Mouse (Mus musculus): ENCODE measurements around the gene Rnf44.

Rnf44 gene

DNA sequence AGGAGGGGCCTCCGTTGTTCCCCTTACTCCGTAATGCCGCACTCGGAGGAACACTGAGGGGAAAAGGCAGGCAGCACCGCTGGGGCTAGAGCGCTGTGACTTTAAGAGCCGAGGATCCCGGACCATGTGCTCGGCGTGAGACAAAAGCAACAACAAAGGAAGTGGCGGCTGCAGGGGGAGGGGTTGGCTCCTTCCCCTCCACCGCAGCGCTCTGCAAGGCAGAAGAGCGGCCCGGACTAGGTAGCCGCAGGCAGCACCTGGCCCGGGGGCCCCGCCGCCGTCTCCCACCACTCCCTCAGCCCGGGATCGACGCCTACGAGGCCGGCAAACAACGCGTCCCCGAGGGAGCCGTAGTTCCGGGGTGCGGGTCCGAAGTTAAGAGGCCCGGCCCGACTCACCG is 6.6 kb downstream of the Rnf44 start:
- DNase-seq (ENCODE audit: extremely low spot score, low read depth, low spot score): no peak

DNA sequence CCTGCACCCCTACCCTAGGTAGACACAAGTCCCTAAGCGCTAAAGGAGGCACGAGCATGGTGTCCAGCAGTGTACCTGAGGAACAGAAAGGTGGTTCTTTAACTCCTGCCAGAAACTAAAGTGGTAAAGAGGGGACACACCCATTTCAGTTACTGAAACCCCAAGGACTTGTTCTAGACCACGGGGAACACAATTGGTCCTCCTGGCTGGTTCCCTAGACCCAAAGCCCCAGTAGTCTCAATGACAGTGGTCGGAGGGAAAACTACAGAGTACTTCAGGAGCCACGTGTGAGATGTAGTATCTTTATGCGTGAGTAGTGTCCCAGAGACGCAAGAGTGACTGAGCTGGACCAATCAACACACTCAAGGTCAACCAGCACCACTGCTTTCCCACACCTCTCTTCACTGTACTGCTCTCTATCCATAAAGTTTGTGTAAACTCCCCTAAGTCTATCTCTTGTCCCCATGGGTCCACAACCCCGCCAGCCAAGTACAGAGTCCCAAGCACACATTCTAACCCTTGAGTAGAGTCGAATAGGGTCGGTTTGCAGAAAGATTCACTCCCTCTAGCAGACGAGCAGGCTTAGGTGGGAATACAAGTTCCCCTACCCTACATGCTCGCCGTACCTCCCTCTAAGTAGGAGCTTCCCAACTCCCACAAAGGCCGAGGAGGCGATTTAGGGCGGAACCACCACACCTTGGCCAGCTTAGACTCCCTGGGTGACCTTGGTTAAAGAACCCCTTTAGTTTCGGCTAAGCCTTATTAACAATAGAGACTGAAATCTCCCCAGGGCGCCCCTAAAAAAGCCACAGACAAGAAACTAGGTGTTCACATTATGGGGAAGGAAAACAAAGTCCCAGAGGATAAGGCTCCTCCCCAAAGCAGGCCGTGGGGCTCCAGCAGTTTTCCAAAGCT is 7.3 kb downstream of the Rnf44 start:
- DNase-seq (ENCODE audit: extremely low spot score, low read depth, low spot score): no peak

DNA sequence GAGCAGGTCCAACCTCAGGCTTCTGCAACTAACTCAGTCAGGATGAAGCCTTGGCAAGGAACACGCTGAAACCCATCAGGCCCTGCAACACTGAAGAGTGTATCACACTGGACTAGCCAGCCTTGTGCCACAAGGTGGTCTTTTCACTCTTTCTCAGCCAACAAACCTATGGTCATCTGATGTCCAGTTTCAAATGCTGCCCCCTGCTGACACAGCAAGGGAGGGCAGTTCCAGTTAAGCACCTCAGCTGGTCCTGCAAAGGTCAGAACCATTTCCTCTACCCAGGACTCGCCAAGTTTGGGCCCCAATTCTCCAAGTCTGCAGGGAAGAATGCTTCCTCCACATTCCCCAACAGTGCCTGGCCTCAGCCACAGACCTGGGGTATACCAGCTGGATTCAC is 8.5 kb downstream of the Rnf44 start:
- DNase-seq (ENCODE audit: extremely low spot score, low read depth, low spot score): no peak

DNA sequence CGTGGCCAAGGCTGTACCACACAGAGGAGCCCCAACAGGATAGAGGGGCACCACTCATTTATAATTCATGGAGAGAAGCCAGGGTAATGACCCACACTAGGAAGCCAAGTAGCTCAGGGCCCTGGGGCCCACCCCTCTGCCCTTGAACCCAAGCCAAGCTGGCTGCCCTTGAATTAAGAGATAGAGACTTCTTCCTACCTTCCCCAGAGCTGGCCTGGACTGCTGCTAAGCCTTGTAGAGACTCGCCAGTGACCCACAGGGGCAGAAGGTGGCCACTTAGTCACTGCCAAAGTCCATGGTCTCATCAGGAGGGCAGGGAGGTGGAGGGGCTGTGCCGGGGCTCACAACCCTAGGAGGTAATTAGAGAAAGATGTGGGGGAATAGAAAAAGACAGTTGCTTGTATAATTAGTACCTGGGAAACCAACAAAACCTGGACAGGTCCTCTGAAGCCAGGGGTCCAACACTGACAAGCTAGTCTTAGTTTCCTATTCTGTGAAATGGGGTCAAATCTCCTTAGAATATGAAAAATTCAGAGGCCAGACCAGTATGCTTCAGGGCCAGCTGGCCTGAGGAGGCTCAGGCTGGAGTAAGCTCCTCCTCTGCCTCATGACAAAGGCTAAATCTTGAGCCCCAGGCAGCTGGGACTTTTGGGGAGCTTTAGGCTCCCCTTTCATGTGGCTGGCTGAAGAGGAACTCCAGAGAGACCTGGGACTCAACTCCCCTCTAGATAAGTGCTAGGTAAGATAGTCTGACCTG is 9.4 kb downstream of the Rnf44 start:
- DNase-seq (ENCODE audit: extremely low spot score, low read depth, low spot score): no peak

DNA sequence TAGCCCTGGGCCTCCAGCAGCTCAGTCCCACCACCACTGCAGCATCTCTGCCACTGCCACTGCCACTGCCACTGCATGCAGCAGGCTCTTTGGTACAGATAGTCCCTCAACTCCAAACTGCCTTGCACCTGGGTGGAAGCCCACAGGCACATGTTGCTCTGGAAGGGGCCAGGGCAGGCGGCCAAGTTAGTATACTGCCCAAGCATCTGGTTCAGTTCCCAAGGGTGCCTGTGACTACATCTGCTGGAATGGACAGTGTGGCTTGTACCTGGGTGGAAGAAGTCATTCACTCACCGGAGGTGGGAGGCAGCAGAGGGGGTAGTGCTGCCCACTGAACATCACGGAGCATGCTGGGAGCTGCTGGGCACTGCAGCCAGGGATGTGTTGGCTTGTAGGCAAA is 10.4 kb downstream of the Rnf44 start:
- DNase-seq (ENCODE audit: extremely low spot score, low read depth, low spot score): no peak

DNA sequence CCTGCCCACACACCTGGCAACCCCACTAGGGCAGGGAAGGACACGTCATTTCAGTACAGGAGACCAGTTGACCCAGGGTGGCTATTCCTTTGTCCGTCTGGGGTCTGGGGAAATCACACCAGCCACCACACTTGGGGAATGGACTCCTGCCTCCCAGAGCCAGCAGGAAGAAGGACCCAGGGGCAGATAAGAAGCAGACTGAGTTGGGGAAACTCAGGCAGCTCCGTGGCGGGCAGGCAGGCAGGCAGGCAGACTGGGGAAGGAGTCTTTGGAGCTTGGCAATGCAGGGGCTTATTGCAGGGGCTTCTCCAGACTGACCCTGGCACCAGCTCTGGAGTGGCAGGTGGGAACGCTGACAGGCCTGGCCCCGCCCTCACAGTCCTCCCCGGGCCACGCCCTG is 12.4 kb downstream of the Rnf44 start:
- DNase-seq (ENCODE audit: extremely low spot score, low read depth, low spot score): no peak

DNA sequence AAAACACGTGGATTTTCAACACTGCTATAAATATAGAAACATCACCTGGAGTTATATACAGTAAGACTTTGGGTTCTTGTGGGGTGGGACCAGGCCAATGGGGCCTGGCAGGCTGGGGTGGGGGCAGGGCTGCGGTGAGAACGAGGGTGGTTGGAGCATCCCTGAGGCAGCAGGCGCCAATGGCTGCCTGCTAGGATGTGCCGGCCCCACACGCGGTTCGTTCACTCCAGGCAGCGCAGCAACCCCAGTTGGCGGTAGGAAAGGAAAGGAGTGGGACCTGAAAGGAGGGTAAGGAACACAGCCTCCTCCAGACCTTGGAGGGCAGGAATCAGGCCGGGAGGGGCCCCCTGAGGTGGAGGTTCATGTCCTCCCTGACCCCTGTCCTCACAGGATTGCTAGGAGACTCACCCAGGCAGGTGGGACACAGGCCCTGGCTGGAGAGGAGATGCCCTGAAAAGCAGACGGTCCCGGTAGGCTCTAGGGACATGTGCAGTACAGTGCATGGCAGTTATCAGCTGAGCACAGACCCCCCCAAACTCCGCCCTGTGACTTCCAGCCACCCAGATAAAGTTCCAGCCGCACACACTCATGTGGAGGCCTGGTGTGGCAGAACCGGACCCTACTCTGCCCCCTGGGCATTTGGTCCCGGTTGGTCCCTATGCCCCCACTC is 13.4 kb downstream of the Rnf44 start:
- DNase-seq (ENCODE audit: extremely low spot score, low read depth, low spot score): no peak

DNA sequence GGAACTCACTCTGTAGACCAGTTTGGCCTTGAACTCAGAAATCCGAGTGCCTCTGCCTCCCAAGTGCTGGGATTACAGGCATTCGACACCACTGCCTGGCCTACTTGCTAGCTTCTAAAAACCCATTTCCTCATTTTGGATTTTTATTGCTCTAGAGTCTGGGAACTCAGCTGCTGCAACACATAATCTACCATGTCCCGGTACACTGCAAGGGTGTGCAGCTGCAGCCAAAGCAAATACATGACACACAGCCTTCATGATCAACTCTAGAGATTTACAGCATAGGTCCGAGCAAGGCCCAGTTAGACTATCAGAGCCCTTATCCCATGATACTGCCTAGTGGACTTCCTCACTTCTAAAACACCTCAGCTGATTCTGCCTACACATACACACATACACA is 15.4 kb downstream of the Rnf44 start:
- DNase-seq (ENCODE audit: extremely low spot score, low read depth, low spot score): no peak

DNA sequence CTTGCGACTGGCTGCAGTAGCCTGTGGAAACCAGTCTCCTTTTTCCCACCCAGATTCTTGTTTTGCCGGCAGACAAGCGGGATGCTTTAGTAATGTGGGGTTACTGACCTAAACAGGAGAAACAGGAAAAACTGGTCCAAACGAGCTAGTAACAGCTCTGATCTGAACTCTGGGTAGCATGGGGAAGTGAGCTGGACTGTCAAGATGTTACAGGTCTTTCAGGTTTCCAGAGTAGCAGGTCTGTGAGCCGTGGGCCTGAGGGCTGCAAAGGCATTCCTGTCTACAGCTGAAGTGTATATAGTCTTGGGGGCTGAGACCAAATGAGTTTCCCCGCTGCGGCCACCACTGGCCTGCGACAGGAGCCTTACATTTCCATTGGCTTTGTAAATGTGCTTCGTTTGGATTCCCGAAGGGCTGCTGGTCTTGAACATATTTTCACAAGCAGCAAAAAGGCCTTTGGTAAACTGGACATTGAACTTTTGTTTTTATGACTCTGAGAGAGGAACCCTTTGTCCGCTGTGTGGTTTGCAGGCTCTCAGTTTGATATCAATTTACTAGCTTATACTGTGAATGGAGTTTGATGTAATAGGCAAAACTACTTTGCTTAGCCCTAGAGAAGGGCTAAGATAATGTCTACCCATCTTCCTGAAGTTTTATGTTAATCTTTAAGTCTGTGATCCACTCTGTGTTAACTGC is 17.7 kb downstream of the Rnf44 start:
- no peak for DNase-seq (ENCODE audit: extremely low spot score, low read depth, low spot score)

DNA sequence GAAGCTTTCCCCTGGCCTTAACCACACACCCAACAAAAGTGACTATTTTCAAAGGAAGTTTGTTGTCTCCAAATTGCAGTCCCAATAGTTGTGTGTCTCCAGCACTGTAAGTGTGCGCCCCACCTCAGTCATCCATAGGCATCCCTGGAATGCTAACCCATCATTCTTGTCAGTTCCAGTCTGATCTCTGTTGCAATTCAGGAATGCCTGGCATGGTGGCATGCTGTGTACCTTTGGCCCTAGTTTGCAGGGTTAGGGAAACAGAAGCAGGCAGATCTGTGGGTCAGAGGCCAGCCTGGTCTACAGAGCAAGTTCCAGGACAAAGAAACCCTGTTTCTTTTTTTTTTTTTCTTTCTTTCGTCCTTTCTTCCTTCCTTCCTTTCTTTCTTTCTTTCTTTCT is 23.2 kb downstream of the Rnf44 start:
- no peak for DNase-seq (ENCODE audit: extremely low spot score, low read depth, low spot score)

DNA sequence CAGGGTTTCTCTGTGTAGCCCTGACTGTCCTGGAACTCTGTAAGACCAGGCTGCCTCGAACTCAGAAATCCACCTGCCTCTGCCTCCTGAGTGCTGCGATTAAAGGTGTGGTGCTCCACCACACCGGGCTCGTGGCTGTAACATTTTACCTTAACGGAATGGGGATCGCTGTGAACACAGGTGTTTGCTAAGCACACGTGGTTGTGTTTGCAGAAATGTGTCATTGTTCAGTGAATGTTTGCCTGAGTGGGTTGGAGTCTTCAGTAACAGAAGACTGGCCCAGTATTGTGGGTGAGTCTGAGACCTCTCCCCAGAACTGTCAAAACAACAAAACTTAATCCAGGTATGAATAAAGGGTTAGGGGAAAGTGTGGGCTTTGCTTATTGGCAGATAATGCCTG is 28.6 kb downstream of the Rnf44 start:
- no peak for DNase-seq (ENCODE audit: extremely low spot score, low read depth, low spot score)

DNA sequence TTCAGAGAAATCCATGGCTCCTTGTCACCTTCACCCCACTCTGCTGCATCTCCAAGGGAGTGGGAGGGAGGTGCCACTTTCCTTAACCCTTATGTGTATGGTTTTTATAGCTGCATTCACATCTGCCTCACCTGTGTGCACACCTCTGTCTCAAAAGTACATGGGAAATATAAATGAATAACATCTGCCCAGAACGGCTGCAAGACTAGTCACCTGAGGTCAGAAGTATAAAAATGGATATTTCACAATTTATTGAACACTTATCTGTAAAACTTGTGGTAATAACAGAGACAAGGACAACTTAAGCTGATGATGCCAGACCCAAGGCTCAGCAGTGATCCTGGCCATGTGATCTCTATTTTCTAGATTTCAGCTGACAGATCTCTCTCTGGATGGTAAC is 29.2 kb downstream of the Rnf44 start:
- DNase-seq (ENCODE audit: extremely low spot score, low read depth, low spot score): no peak

DNA sequence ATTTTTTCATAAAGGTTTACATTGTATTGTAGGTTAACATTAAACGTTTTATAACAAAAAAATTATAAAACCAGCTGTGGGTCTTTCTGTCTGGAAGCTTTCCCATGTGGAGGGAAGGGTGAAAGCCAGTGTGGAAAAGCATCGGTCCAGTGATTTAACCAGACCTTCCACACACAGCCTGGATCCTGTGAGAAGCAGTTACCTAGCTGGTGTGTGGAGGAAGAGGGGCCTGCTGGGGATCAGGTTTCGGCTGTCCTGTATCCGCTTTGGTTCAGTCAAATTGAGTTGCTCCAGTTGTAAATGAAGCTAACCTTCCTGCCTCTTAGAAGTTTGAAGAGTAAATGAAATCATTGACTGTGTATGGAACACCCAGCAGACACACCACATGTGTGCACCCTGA is 29.7 kb downstream of the Rnf44 start:
- no peak for DNase-seq (ENCODE audit: extremely low spot score, low read depth, low spot score)

DNA sequence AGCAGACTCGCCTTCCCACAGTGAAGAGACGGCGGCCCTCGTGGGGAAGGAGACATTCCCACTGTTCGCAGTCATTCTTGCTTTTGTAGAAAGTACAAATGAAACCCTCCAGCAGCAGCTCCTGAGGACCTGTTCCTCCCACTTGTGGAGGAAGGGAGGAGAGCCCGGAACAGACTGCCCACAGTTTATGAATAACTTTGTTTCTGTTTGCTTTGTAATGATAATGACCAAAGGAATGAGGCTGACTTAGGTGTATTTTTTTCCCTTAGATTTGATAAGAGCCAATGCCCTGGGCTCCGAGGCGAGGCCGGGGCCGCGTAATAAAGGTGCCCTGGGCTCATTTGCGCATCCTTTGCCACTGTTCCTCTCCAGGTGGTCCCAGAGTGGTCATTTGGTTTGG is 32.3 kb downstream of the Rnf44 start:
- DNase-seq (ENCODE audit: extremely low spot score, low read depth, low spot score): no peak

DNA sequence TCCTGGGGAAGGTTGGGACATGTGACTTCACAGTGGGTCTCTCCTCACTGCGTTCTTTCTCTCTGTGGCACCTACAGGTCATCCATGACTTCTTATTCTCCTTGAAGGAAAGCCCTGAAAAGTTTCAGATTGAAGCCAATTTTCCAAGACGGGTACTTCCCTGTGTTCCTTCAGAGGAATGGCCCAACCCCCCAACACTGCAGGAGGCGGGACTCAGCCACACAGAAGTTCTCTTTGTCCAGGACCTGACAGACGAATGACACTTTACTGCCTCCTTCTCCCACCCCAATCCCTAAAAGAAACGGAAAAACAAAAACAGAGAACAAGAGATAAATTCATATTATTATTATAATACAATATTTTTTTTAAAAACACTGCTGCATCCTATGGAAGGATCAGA is 32.8 kb downstream of the Rnf44 start:
- no peak for DNase-seq (ENCODE audit: extremely low spot score, low read depth, low spot score)

DNA sequence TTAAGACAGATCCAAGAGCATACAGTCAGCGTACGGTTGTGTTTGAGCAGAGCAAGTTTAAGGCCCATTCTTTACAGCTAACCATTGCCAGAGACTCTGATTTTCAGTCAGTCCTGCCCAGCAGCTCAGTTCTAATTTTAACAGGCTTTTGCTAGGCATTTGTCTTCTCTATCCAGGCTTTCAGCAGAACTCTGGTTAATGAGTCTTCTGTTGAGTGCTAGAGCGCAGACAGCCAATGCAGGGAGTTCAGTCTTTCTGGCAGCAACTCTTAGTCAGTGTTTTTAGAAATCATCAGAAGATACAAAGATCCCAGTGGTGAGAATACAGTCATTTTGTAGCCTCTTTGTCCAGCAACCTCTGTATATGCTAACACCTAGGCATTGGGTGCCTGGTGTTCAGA is 43.2 kb downstream of the Rnf44 start:
- DNase-seq (ENCODE audit: extremely low spot score, low read depth, low spot score): no peak

DNA sequence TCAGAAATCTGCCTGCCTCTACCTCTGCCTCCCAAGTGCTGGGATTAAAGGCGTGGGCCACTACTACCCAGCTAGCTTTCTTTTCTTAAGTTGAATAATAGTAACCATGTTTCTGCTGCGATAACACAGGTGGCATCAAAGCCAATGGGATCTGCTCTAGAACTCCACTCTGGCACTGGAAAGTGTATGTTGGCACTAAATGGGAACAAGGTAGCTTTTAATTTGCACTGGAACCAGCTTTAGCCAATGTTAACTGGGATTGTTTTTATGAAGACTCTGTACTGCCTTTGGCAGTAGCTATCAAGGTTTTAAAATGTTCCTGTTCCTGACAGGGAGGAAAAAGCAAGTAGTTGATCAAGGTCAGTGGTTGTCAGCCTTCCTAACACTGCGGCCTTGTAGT is 58.7 kb downstream of the Rnf44 start:
- DNase-seq (ENCODE audit: extremely low spot score, low read depth, low spot score): no peak

DNA sequence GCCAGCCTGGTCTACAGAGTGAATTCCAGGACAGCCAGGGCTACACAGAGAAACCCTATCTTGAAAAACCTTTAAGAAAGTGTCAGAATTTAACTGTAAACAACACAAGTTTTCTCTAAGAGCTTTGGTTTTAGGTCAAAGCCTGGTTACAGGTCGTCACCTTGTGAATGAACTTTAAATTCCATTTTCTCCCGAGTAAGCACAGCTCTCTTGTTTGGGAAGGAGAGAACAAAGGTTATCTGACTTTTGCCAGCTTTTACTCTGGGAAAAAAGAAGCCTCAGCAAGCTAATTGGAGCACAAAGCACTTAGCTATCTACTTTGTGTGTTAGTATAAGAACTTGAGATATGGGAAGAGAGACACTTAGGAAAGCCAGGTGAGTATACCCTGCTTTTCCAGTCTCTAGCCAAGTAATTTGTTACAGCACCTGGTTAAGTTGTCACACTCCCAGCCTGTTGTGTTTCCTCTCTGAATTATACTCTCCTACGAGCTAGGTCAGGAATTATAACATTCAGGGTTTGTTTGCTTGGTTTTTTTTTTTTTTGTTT is 60.9 kb downstream of the Rnf44 start:
- DNase-seq (ENCODE audit: extremely low spot score, low read depth, low spot score): no peak
